Mouse (Mus musculus) E14TG2a.4 (cell line): ENCODE data around the gene Amdhd2.
A peak's percentile ranks its signal among the peaks of the same experiment; 100 is the strongest.

Experiments used
- CTCF ChIP-seq: conservative IDR thresholded peaks from 2 replicates; pipeline ENCODE4 v1.5.1; 2014; ENCODE audit warnings: low read length
- NANOG ChIP-seq: IDR thresholded peaks from 2 replicates; pipeline ENCODE4 v1.6.1; 2014; ENCODE audit warnings: borderline replicate concordance, low read length, mixed read lengths
- POU5F1 ChIP-seq: IDR thresholded peaks from 2 replicates; pipeline ENCODE4 v1.6.1; 2014; ENCODE audit warnings: low read length, borderline replicate concordance

GRCm38 (mm10) chr17:24151890-24152563, 11.5 kb downstream of the Amdhd2 start:
- TF ChIP-seq CTCF = peak; percentile 66
- no peak for TF ChIP-seq POU5F1
- no peak for TF ChIP-seq NANOG
